Mouse (Mus musculus) hindbrain, embryonic 11.5 days (tissue): ENCODE results near the gene Car12. TPM values are rescaled to one million over a fixed set of nuclear protein-coding genes. Genes with fewer than 3 reads are reported as not detected.

Experiments
- ATAC-seq: fragments of 200-750 bp; cut with Nextera tagmentation; 2 replicates; pipeline ENCODE4 v1.8.0; 2017; ENCODE audit warnings: mild to moderate bottlenecking, moderate TSS enrichment, moderate library complexity; ENCODE audit not compliant: low FRiP score
- DNase-seq: peaks from one replicate; pipeline ENCODE4 v3.0.0-alpha.2; 2015; ENCODE audit warnings: low spot score
- H3K27ac ChIP-seq: fragments of 300-500 bp; sonication (generic); 2 replicates; pipeline ENCODE4 v1.5.1; 2014; ENCODE audit warnings: mild to moderate bottlenecking, low read depth, low read length
- H3K27me3 ChIP-seq: fragments of 300-500 bp; sonication (generic); 2 replicates; pipeline ENCODE4 v1.6.1; 2014; ENCODE audit warnings: mild to moderate bottlenecking, low read length, moderate library complexity, mixed read lengths; ENCODE audit not compliant: control insufficient read depth, insufficient read depth
- H3K36me3 ChIP-seq: fragments of 300-500 bp; sonication (generic); 2 replicates; pipeline ENCODE4 v1.6.1; 2014; ENCODE audit warnings: mild to moderate bottlenecking, low read length, moderate library complexity, mixed read lengths; ENCODE audit not compliant: control insufficient read depth, insufficient read depth
- H3K4me1 ChIP-seq: fragments of 300-500 bp; sonication (generic); replicated peaks from 2 replicates; pipeline ENCODE4 v1.6.1; 2014; ENCODE audit warnings: low read length, mixed read lengths; ENCODE audit not compliant: control insufficient read depth, insufficient read depth
- H3K4me2 ChIP-seq: fragments of 300-500 bp; sonication (generic); replicated peaks from 2 replicates; pipeline ENCODE4 v1.6.1; 2014; ENCODE audit warnings: mild to moderate bottlenecking, low read depth, low read length
- H3K4me3 ChIP-seq: fragments of 300-500 bp; sonication (generic); 2 replicates; pipeline ENCODE4 v1.5.1; 2014; ENCODE audit warnings: low read depth, low read length
- H3K9ac ChIP-seq: fragments of 300-500 bp; sonication (generic); 2 replicates; pipeline ENCODE4 v1.6.1; 2014; ENCODE audit warnings: low read depth, low read length
- H3K9me3 ChIP-seq: fragments of 300-500 bp; sonication (generic); 2 replicates; pipeline ENCODE4 v1.6.1; 2016; ENCODE audit warnings: low read length; ENCODE audit not compliant: control insufficient read depth
- WGBS: fragments of 180-500 bp; shearing (Covaris S2); extraction: QIAGEN DNeasy Blood & Tissue Kit; methylation state at CpG from one replicate; pipeline ENCODE4 v1.1.7; 2014; 5-methylcytosine and 5-hydroxymethylcytosine counted together
- polyA plus RNA-seq: library from polyadenylated mRNA; unstranded; fragments of >200 nt; fragmentation: Nextera tagmentation; extraction: Ambion mirVana; gene quantifications from 2 replicates; pipeline ENCODE4 v1.2.1, GENCODE M21; 2014

Gene Car12
- polyA plus RNA-seq, 1 experiment from 2014 or later, result 1.0 TPM

DNA sequence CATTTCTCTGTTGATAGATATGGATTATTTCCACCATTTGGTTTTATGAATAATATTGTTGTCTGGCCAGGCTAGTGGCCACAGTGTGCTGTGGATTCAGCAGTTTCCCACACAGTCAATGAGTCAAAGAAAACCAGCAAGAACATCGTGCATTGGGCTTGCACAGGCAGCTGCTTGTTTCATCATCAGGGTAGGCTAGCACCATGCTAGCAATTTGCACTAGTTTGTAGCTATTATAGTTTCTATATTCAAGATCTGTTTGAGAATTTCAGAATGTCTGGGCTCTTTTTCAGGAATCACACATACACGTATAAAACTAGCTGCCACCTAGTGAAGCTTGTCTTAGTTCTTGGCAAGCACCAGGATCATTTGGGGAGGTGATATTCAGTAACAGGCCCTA lies 21.6 kb downstream of the Car12 start:
- H3K4me3 ChIP-seq, result no peak overlapping the region
- DNase-seq, result no peak
- H3K4me2 ChIP-seq, result no peak overlapping the region
- WGBS, result 95% methylated on average over 2 of the region's 2 CpGs
- H3K36me3 ChIP-seq, result no peaks in the 10 kb centered on the region
- no peaks in the 10 kb centered on the region for H3K9me3 ChIP-seq
- H3K4me1 ChIP-seq, result no peaks in the 10 kb centered on the region
- no peaks in the 10 kb centered on the region for H3K27me3 ChIP-seq
- no peak overlapping the region for H3K27ac ChIP-seq
- no peak for ATAC-seq
- no peak overlapping the region for H3K9ac ChIP-seq

DNA sequence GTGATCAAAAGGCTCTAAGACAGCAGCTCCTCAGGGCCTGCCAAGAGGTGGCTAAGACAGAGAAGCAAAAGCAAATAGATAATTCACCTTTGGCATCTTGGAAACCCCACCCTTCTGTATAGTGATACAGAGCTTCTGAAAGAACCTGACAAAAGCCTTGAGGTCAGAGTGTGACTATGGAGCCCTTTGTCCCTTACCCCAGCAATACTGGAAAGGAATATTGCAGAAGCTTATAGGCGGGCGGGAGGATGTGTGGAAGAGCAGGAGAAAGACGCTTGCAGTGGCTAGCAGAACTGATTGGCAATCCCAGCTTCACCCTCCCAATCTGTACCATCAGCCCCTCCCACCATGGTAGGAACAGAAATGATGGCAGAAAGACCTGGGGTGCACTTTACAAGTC lies 22.5 kb downstream of the Car12 start:
- Histone ChIP-seq H3K4me2 (no peak overlapping the region), H3K4me3 (no peak overlapping the region), H3K4me1 (no peaks in the 10 kb centered on the region), H3K27me3 (no peaks in the 10 kb centered on the region), H3K36me3 (no peaks in the 10 kb centered on the region), H3K27ac (no peak overlapping the region), H3K9me3 (no peaks in the 10 kb centered on the region), H3K9ac (no peak overlapping the region)
- no peak for DNase-seq
- ATAC-seq, result no peak
- 77% methylated on average over 3 of the region's 3 CpGs for WGBS

DNA sequence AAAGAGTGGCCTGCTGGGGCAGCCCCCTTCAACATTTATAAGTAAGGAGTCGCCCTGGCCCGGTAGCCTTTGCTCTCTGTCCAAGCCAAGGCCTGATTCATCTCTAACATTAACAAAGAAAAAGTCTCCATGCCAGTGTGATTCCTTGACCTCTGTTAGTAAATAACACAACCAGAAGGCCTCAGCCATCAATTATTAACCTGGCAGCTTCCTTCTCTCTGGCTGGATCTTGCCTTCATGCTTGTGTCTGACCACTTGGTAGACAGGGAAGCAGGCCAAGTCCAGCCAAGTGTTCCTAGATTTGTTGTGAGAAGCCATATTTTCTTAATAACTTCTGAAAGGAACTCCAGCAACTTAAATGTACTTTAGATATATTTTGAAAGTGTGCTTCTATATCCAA lies 23.1 kb downstream of the Car12 start:
- 70% methylated on average over 2 of the region's 2 CpGs for WGBS
- H3K36me3 ChIP-seq, result no peaks in the 10 kb centered on the region
- no peaks in the 10 kb centered on the region for H3K4me1 ChIP-seq
- ATAC-seq (no peak), DNase-seq (no peak)
- H3K27ac ChIP-seq, result no peak overlapping the region
- no peaks in the 10 kb centered on the region for H3K9me3 ChIP-seq
- H3K9ac ChIP-seq, result no peak overlapping the region
- H3K27me3 ChIP-seq, result no peaks in the 10 kb centered on the region
- no peak overlapping the region for H3K4me2 ChIP-seq
- H3K4me3 ChIP-seq, result no peak overlapping the region

DNA sequence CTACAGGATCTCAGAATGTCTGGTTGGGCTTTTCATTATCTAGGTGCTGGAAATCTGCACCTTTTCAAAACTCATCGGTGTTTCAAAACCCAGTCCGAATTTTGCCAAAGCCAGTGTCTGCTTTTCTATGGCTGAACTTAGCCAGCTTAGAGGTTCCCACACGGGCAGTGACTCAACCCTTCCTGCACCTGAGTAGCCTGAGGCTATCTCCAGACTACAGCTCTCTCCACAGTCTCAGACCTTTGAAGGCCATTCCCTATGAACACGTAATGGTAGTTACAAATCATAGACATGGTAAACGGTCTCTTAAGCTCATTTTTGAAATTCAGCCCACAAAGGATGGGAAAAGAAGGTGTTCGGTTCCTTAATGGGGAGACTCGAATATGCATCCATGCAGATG lies 26.0 kb downstream of the Car12 start:
- DNase-seq (no peak), ATAC-seq (no peak)
- H3K4me1 ChIP-seq, result no peaks in the 10 kb centered on the region
- 87% methylated on average over 7 of the region's 7 CpGs for WGBS
- no peaks in the 10 kb centered on the region for H3K36me3 ChIP-seq
- no peak overlapping the region for H3K4me3 ChIP-seq
- no peak overlapping the region for H3K9ac ChIP-seq
- H3K27ac ChIP-seq, result no peak overlapping the region
- no peaks in the 10 kb centered on the region for H3K27me3 ChIP-seq
- H3K4me2 ChIP-seq, result no peak overlapping the region
- no peaks in the 10 kb centered on the region for H3K9me3 ChIP-seq

DNA sequence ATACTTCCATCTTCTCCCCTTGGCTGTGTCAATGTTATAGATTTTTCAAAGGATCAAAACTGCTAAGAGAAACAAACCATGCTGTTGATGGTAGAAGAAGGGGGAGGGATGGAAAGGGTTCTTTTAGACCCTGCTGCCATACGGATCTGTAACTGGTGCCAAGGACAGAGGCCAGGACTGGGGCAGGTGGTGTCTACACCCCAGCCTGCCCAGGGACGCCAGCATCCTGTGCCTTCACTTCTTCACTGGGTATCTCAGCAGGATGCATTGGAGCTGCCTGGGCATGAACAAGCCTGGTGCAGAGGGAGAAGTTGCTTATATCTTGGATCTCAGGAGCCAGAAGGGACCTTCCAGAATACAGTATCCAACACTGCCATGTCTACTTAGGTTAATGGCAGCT lies 31.0 kb downstream of the Car12 start:
- ATAC-seq (no peak), DNase-seq (no peak)
- H3K27ac ChIP-seq, result no peak overlapping the region
- H3K9me3 ChIP-seq, result no peaks in the 10 kb centered on the region
- no peak overlapping the region for H3K9ac ChIP-seq
- no peaks in the 10 kb centered on the region for H3K36me3 ChIP-seq
- no peaks in the 10 kb centered on the region for H3K27me3 ChIP-seq
- no peak overlapping the region for H3K4me3 ChIP-seq
- H3K4me2 ChIP-seq, result no peak overlapping the region
- 87% methylated on average over 2 of the region's 2 CpGs for WGBS
- H3K4me1 ChIP-seq, result no peaks in the 10 kb centered on the region

DNA sequence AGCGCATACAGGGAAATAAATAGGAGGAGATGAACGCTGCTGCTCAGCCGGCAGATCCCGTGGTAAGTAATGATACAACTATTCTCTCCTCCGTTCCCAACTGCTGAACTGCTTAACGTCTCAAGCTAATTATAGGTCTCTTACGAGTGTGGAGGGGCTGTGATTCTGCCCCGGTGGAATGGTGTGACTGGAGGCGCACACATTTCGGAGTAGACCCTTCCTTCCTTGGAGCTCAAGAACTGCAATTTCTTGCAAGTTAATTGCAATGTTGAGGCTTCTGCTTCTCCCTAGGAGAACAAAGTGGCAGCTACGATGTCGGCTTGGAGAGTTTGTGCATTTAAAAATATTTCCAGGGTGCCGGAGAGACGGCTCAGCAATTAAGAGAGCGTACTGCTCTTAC lies 34.9 kb downstream of the Car12 start:
- Histone ChIP-seq H3K4me2 (no peak overlapping the region), H3K4me1 (no peaks in the 10 kb centered on the region), H3K9me3 (no peaks in the 10 kb centered on the region), H3K27me3 (no peaks in the 10 kb centered on the region), H3K9ac (no peak overlapping the region), H3K4me3 (no peak overlapping the region), H3K27ac (no peak overlapping the region), H3K36me3 (no peaks in the 10 kb centered on the region)
- no peak for ATAC-seq
- no peak for DNase-seq
- 91% methylated on average over 15 of the region's 15 CpGs for WGBS

DNA sequence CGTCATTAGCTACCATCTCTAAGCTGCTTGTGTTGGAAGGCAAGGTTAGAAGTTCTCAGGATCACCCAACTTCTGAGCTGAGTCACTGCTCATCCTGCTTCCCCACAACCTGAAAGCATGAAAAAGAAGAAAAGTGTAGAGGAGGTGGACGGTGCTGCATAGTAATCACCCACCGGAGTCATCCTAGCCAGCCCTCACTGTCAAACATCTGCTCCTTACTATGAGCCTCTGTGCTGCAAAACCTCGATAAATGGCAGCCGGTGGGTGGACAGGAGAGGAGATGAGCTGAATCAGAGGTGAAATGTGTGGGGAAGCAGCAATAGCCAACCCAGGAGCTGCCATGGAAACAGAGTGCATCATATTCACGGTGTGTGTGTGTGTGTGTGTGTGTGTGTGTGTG lies 39.4 kb downstream of the Car12 start:
- 75% methylated on average over 6 of the region's 6 CpGs for WGBS
- H3K27ac ChIP-seq, result no peak overlapping the region
- no peaks in the 10 kb centered on the region for H3K36me3 ChIP-seq
- no peaks in the 10 kb centered on the region for H3K9me3 ChIP-seq
- no peaks in the 10 kb centered on the region for H3K27me3 ChIP-seq
- H3K4me1 ChIP-seq, result no peaks in the 10 kb centered on the region
- H3K4me2 ChIP-seq, result no peak overlapping the region
- ATAC-seq (no peak), DNase-seq (no peak)
- no peak overlapping the region for H3K9ac ChIP-seq
- no peak overlapping the region for H3K4me3 ChIP-seq

DNA sequence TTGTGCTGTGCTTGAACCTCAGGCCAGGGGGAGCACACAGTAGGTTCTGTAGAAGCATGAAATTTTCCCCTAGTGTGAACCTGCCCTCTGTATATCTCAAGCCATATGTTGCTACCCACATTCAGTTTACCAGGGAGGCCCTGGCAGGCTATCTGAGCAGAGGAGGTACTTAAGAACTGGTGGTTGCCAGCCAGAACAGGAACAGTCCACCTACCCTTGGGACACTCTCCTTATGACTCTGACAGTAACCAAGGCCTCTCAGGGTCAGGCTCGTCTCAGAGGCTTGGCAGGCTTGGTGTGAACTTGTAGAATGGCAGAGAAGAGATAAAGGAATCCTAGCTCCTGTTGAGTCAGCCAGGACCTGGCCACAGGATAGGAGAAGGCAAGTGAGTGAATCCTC lies 47.5 kb downstream of the Car12 start:
- no peaks in the 10 kb centered on the region for H3K27me3 ChIP-seq
- H3K9ac ChIP-seq, result no peak overlapping the region
- H3K9me3 ChIP-seq, result no peaks in the 10 kb centered on the region
- no peaks in the 10 kb centered on the region for H3K4me1 ChIP-seq
- WGBS, result 66% methylated on average over 1 of the region's 1 CpGs
- no peaks in the 10 kb centered on the region for H3K36me3 ChIP-seq
- ATAC-seq (no peak), DNase-seq (no peak)
- H3K27ac ChIP-seq, result no peak overlapping the region
- no peak overlapping the region for H3K4me2 ChIP-seq
- no peak overlapping the region for H3K4me3 ChIP-seq

DNA sequence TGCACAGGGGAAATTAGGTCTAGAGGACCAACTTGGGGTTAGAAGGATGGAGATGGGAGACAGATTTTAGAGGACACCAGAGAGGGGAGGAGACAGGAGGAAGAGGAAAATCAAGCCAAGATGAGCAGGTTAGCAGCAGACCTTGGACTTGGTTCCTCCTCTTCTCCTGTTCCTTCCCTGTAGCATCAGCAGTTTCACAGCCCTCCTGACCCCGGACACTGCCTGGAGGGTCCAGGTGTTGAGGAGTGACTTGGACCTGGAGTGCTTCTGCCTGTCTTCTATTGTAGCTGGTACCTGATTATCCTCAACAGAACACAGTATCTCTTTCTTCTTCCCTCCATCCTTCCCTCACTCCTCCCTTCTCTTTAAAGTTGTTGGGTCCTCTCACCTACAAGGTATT lies 55.2 kb downstream of the Car12 start:
- no peaks in the 10 kb centered on the region for H3K27me3 ChIP-seq
- H3K4me2 ChIP-seq, result no peak overlapping the region
- no peak overlapping the region for H3K27ac ChIP-seq
- DNase-seq (no peak), ATAC-seq (no peak)
- H3K9ac ChIP-seq, result no peak overlapping the region
- no peaks in the 10 kb centered on the region for H3K9me3 ChIP-seq
- H3K36me3 ChIP-seq, result no peaks in the 10 kb centered on the region
- WGBS, result 91% methylated on average over 1 of the region's 1 CpGs
- no peaks in the 10 kb centered on the region for H3K4me1 ChIP-seq
- H3K4me3 ChIP-seq, result no peak overlapping the region
